In the genomic region with DNA sequence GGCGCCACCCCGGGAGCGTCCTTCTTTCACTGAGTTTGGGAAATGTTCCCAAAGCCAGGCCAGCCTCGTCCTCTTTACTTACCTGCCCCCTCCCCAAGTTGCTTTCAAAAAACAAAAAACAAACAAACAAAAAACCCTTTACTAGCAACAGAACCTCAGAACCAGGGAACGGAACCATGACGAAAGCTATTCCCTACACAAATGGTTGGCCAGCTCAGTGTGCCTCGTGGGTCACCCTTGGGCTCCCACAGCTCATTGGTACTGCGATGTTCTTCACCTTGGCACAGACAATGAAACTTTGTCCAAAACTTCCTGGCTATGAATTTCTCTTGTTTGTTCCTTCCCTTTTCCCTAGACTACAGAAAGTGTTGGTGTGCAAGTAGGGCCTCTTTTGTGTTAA, we compare ENCODE assay signal across 24 mouse cellular contexts. TPM values are rescaled to one million over a fixed set of nuclear protein-coding genes. Genes with fewer than 3 reads are reported as not detected.
"Had no signal": no experiment of that assay in that cellular context is flagged by ENCODE, and none has a peak within 500 bp of the region (broad histone marks: within the 10 kb centered on the region; RNA-seq: fewer than 3 reads in every experiment).

No protein-coding gene starts in this region.

- H3K27ac ChIP-seq: liver, embryonic 15.5 days; lung, embryonic 15.5 days; midbrain, embryonic 10.5 days; midbrain, embryonic 15.5 days; neural tube, embryonic 12.5 days; neural tube, embryonic 15.5 days had no signal

- ATAC-seq: midbrain, embryonic 15.5 days had no signal

- H3K9me3 ChIP-seq: liver, embryonic 15.5 days; lung, embryonic 15.5 days; midbrain, embryonic 10.5 days; midbrain, embryonic 15.5 days; neural tube, embryonic 12.5 days; neural tube, embryonic 15.5 days had no signal

- H3K4me3 ChIP-seq: liver, embryonic 15.5 days; lung, embryonic 15.5 days; megakaryocyte, embryonic 14.5 days; midbrain, embryonic 10.5 days; midbrain, embryonic 15.5 days; neural tube, embryonic 12.5 days; neural tube, embryonic 15.5 days had no signal

- DNase-seq: kidney, adult 18-20 months; kidney, adult 9 months; kidney, postnatal 14 days; left cerebral cortex, postnatal 4 days; lung, adult 18-20 months; lung, postnatal 10 days; lung, postnatal 36 days; right cerebral cortex, adult 18-20 months; right cerebral cortex, postnatal 14 days; right cerebral cortex, postnatal 4 days; spleen, adult 18-20 months; thymus, adult 2 months; thymus, postnatal 14 days had no signal

- H3K9ac ChIP-seq: liver, embryonic 15.5 days; lung, embryonic 15.5 days; midbrain, embryonic 15.5 days; neural tube, embryonic 12.5 days; neural tube, embryonic 15.5 days had no signal

- H3K4me2 ChIP-seq: liver, embryonic 15.5 days; lung, embryonic 15.5 days; midbrain, embryonic 15.5 days; neural tube, embryonic 12.5 days; neural tube, embryonic 15.5 days had no signal

- H3K36me3 ChIP-seq: liver, embryonic 15.5 days; lung, embryonic 15.5 days; midbrain, embryonic 10.5 days; midbrain, embryonic 15.5 days; neural tube, embryonic 12.5 days; neural tube, embryonic 15.5 days had no signal

RNA-seq across cellular contexts. Expression of gene Cdx2, which starts 4.9 kb away (rescaled TPM):
- polyA plus RNA-seq: kidney, embryonic 16.5 days; liver, embryonic 15.5 days; lung, embryonic 15.5 days; midbrain, embryonic 10.5 days; midbrain, embryonic 15.5 days; neural tube, embryonic 12.5 days; neural tube, embryonic 15.5 days had no signal

RNA-seq across cellular contexts. Expression of gene Urad, which starts 20.1 kb away (rescaled TPM):
- polyA plus RNA-seq: kidney, embryonic 16.5 days; limb, embryonic 14.5 days; lung, embryonic 15.5 days; midbrain, embryonic 10.5 days; midbrain, embryonic 15.5 days; neural tube, embryonic 12.5 days; neural tube, embryonic 15.5 days; stomach, embryonic 16.5 days had no signal

RNA-seq across cellular contexts. Expression of gene Pdx1, which starts 32.4 kb away (rescaled TPM):
- polyA plus RNA-seq: kidney, embryonic 16.5 days; limb, embryonic 14.5 days; liver, adult 2 months; liver, embryonic 15.5 days; lung, embryonic 15.5 days; midbrain, embryonic 10.5 days; midbrain, embryonic 15.5 days; neural tube, embryonic 12.5 days; neural tube, embryonic 15.5 days; thymus, adult 2 months had no signal
